Mouse (Mus musculus) B cell, adult 67 days (primary cell): ENCODE data around the gene Smim15. TPM values are rescaled to one million over a fixed set of nuclear protein-coding genes. Genes with fewer than 3 reads are reported as not detected.

Experiments used
- total RNA-seq, 2 experiments: library from RNA; stranded (reverse); gene quantifications; 4 replicates each; pipeline ENCODE4 v1.2.4; 2023

The Smim15 gene
- 10 to 100 TPM; 34.6 to 37.2 TPM for total RNA-seq

GRCm38 (mm10) chr13:108044222-108044941 is at the start of gene Smim15:
Gene Smim15, plus strand, starts transcription at chr13:108044446.

Other genes starting within 250 kb of the Smim15 start
- gene Ndufaf2, start 114.2 kb downstream of the Smim15 start, total RNA-seq: 1 to 10 TPM; 3.8 to 4.4 TPM
- 10 to 100 TPM; 16.6 to 18.3 TPM for gene Ercc8, start 114.3 kb downstream of the Smim15 start, total RNA-seq
- not detected for gene Elovl7, start 170.0 kb downstream of the Smim15 start, total RNA-seq